Mouse (Mus musculus): ENCODE results near the gene Mtfr2. TPM values are rescaled to one million over a fixed set of nuclear protein-coding genes. Genes with fewer than 3 reads are reported as not detected.

The Mtfr2 gene
- polyA plus RNA-seq, 1 experiment from 2014 or later = 2.7 TPM

Other genes starting within 250 kb of the Mtfr2 start
- 7.9 and 11.5 TPM in 2 replicates for gene Map7, start 199.3 kb upstream of the Mtfr2 start, polyA plus RNA-seq (2016; fragmentation: Nextera tagmentation; extraction: Ambion mirVana)
- gene Bclaf1, start 35.3 kb upstream of the Mtfr2 start, polyA plus RNA-seq (2016; fragmentation: Nextera tagmentation; extraction: Ambion mirVana) = 153 and 156 TPM in 2 replicates